8 mouse cellular contexts compared by ENCODE assay signal in genomic region chr2:28699361-28700335, GRCm38 (mm10). TPM values are rescaled to one million over a fixed set of nuclear protein-coding genes. Genes with fewer than 3 reads are reported as not detected.
A peak's percentile ranks its signal among the peaks of the same experiment; 100 is the strongest.
DNase-seq lines count a peak whose midpoint lies in the region; ATAC-seq lines count a peak whose summit lies in the region.

Gene Spaca9, minus strand, starts transcription at chr2:28699727.
Gene Ak8, plus strand, starts transcription at chr2:28700164.

- ATAC-seq in embryonic facial prominence, embryonic 12.5 days (ENCODE audit: insufficient number of reproducible peaks, insufficient read depth, low FRiP score, low TSS enrichment) = peak; percentile 75; the same call in 1 of the 2 replicates
- ATAC-seq in kidney, embryonic 14.5 days (ENCODE audit: low FRiP score, low TSS enrichment) = peak; percentile 84
- ATAC-seq in limb, embryonic 15.5 days (ENCODE audit: insufficient number of reproducible peaks, low FRiP score, low TSS enrichment, low read depth) = peak; percentile 77

- peak within 1 kb of the TSS; percentile 70 for H3K4me2 ChIP-seq in embryonic facial prominence, embryonic 12.5 days (replicated peaks)
- peak within 1 kb of the TSS; percentile 68 for H3K4me2 ChIP-seq in kidney, embryonic 14.5 days (replicated peaks; ENCODE audit: low read depth, low read length)
- H3K4me2 ChIP-seq in limb, embryonic 15.5 days = peak within 1 kb of the TSS; percentile 90

- H3K36me3 ChIP-seq in embryonic facial prominence, embryonic 12.5 days = no peaks in the 10 kb centered on the region
- H3K36me3 ChIP-seq in kidney, embryonic 14.5 days (ENCODE audit: control insufficient read depth, insufficient read depth, low read length) = no peaks in the 10 kb centered on the region
- no peaks in the 10 kb centered on the region for H3K36me3 ChIP-seq in limb, embryonic 15.5 days

- H3K4me3 ChIP-seq in embryonic facial prominence, embryonic 12.5 days = peak within 1 kb of the TSS; percentile 52
- H3K4me3 ChIP-seq in kidney, embryonic 14.5 days (ENCODE audit: low read length) = peak within 1 kb of the TSS; percentile 58
- H3K4me3 ChIP-seq in limb, embryonic 15.5 days = peak within 1 kb of the TSS; percentile 61

- DNase-seq in 3134 (ENCODE audit: extremely low read depth, insufficient read length, low spot score) = peak; percentile 51
- peak; percentile 78 for DNase-seq in adrenal gland, postnatal 25 days
- DNase-seq in heart, adult 9 months (ENCODE audit: low spot score in 2 of 2) = peak; percentile 70 to 71
- peak; percentile 57 to 62 for DNase-seq in monocyte, adult 2 months (ENCODE audit: low read depth in 1 of 2, low spot score in 2 of 2)
- peak; percentile 42 to 49 for DNase-seq in spleen, postnatal 14 days (ENCODE audit: low spot score in 2 of 2)

- H3K27ac ChIP-seq in embryonic facial prominence, embryonic 12.5 days = peak within 1 kb of the TSS; percentile 26; the same call in 1 of the 2 replicates
- H3K27ac ChIP-seq in kidney, embryonic 14.5 days (ENCODE audit: low read depth, low read length) = peak within 1 kb of the TSS; percentile 73
- peak within 1 kb of the TSS; percentile 67 for H3K27ac ChIP-seq in limb, embryonic 15.5 days

- no peaks in the 10 kb centered on the region for H3K27me3 ChIP-seq in embryonic facial prominence, embryonic 12.5 days
- no peaks in the 10 kb centered on the region for H3K27me3 ChIP-seq in kidney, embryonic 14.5 days (ENCODE audit: control insufficient read depth, insufficient read depth, low read length)
- no peaks in the 10 kb centered on the region for H3K27me3 ChIP-seq in limb, embryonic 15.5 days

- peaks cover 10% of the 10 kb centered on the region; the same call in 1 of the 2 replicates for H3K4me1 ChIP-seq in embryonic facial prominence, embryonic 12.5 days
- H3K4me1 ChIP-seq in kidney, embryonic 14.5 days (ENCODE audit: control insufficient read depth, insufficient read depth, low read length) = peaks cover 18% of the 10 kb centered on the region
- H3K4me1 ChIP-seq in limb, embryonic 15.5 days = peaks cover 21% of the 10 kb centered on the region

- H3K9ac ChIP-seq in embryonic facial prominence, embryonic 12.5 days = peak within 1 kb of the TSS; percentile 46
- H3K9ac ChIP-seq in kidney, embryonic 14.5 days (ENCODE audit: low read depth, low read length) = peak within 1 kb of the TSS; percentile 55; the same call in 1 of the 2 replicates
- peak within 1 kb of the TSS; percentile 45 for H3K9ac ChIP-seq in limb, embryonic 15.5 days

- WGBS in embryonic facial prominence, embryonic 12.5 days = 2% methylated on average over 53 of the region's 53 CpGs
- WGBS in kidney, embryonic 14.5 days = under 1% methylated on average over 53 of the region's 53 CpGs
- WGBS in limb, embryonic 15.5 days = under 1% methylated on average over 53 of the region's 53 CpGs

- H3K9me3 ChIP-seq in embryonic facial prominence, embryonic 12.5 days = no peaks in the 10 kb centered on the region
- no peaks in the 10 kb centered on the region for H3K9me3 ChIP-seq in kidney, embryonic 14.5 days (ENCODE audit: control insufficient read depth, low read length)
- no peaks in the 10 kb centered on the region for H3K9me3 ChIP-seq in limb, embryonic 15.5 days

RNA-seq across cellular contexts. Expression of gene Spaca9, which starts in this region (rescaled TPM):
- 1.5 TPM in 1 of 2 replicates, not detected in the other for total RNA-seq in adrenal gland, postnatal 25 days (2021)
- 0.57 and 1.0 TPM in 2 replicates for polyA plus RNA-seq in embryonic facial prominence, embryonic 12.5 days (2016; fragmentation: Nextera tagmentation; extraction: Ambion mirVana)
- 4.0 and 4.9 TPM in 2 replicates for polyA plus RNA-seq in kidney, embryonic 14.5 days (2014; fragmentation: Nextera tagmentation; extraction: Ambion mirVana)
- polyA plus RNA-seq in limb, embryonic 15.5 days (2015; fragmentation: Nextera tagmentation; extraction: Ambion mirVana) = 1.1 and 1.2 TPM in 2 replicates

RNA-seq across cellular contexts. Expression of gene Ak8, which starts in this region (rescaled TPM):
- total RNA-seq in adrenal gland, postnatal 25 days (2021) = not detected in 2 replicates
- polyA plus RNA-seq in embryonic facial prominence, embryonic 12.5 days (2016; fragmentation: Nextera tagmentation; extraction: Ambion mirVana) = 0.80 and 0.97 TPM in 2 replicates
- 0.84 and 0.97 TPM in 2 replicates for polyA plus RNA-seq in kidney, embryonic 14.5 days (2014; fragmentation: Nextera tagmentation; extraction: Ambion mirVana)
- 0.58 and 0.94 TPM in 2 replicates for polyA plus RNA-seq in limb, embryonic 15.5 days (2015; fragmentation: Nextera tagmentation; extraction: Ambion mirVana)

Comparison
In these comparisons a context has a peak if more than half of its experiments do, and no peak if none do; other contexts are left out.
1. Peak in every context shown above with its lines: DNase-seq, ATAC-seq, H3K4me3 ChIP-seq and H3K27ac ChIP-seq.